Mouse (Mus musculus) embryonic facial prominence, embryonic 15.5 days (tissue): ENCODE results near the gene Cyp2d11. TPM values are rescaled to one million over a fixed set of nuclear protein-coding genes. Genes with fewer than 3 reads are reported as not detected.

Source experiments
- ATAC-seq: fragments of 200-750 bp; cut with Nextera tagmentation; 2 replicates; pipeline ENCODE4 v1.8.0; 2017; ENCODE audit warnings: low read depth, moderate TSS enrichment; ENCODE audit not compliant: insufficient number of reproducible peaks, low FRiP score, low TSS enrichment
- H3K27ac ChIP-seq: fragments of 300-500 bp; sonication (generic); replicated peaks from 2 replicates; pipeline ENCODE4 v1.5.1; 2015; ENCODE audit warnings: mild to moderate bottlenecking, inconsistent platforms
- H3K27me3 ChIP-seq: fragments of 300-500 bp; sonication (generic); 2 replicates; pipeline ENCODE4 v1.6.1; 2015; ENCODE audit warnings: inconsistent platforms
- H3K36me3 ChIP-seq: fragments of 300-500 bp; sonication (generic); 2 replicates; pipeline ENCODE4 v1.6.1; 2015; ENCODE audit warnings: mild to moderate bottlenecking, inconsistent platforms
- H3K4me1 ChIP-seq: fragments of 300-500 bp; sonication (generic); 2 replicates; pipeline ENCODE4 v1.6.1; 2015; ENCODE audit warnings: inconsistent platforms
- H3K4me2 ChIP-seq: fragments of 300-500 bp; sonication (generic); replicated peaks from 2 replicates; pipeline ENCODE4 v1.6.1; 2015; ENCODE audit warnings: mild to moderate bottlenecking, inconsistent platforms
- H3K4me3 ChIP-seq: fragments of 300-500 bp; sonication (generic); replicated peaks from 2 replicates; pipeline ENCODE4 v1.5.1; 2015; ENCODE audit warnings: mild to moderate bottlenecking, inconsistent platforms
- H3K9ac ChIP-seq: fragments of 300-500 bp; sonication (generic); 2 replicates; pipeline ENCODE4 v1.6.1; 2015; ENCODE audit warnings: inconsistent platforms
- H3K9me3 ChIP-seq: fragments of 300-500 bp; sonication (generic); replicated peaks from 2 replicates; pipeline ENCODE4 v1.6.1; 2016; ENCODE audit warnings: inconsistent platforms
- WGBS: fragments of 180-500 bp; shearing (Covaris S2); methylation state at CpG from one replicate; pipeline ENCODE4 v1.1.7; 2015; 5-methylcytosine and 5-hydroxymethylcytosine counted together
- microRNA-seq: library from miRNA; unstranded; fragments of <30 nt; microRNA quantifications from one replicate; pipeline ENCODE4, GENCODE M21; 2016; ENCODE audit warnings: borderline number of aligned reads
- polyA plus RNA-seq: library from polyadenylated mRNA; unstranded; fragments of >200 nt; fragmentation: Nextera tagmentation; extraction: Ambion mirVana; gene quantifications from 2 replicates; pipeline ENCODE4 v1.2.1, GENCODE M21; 2015

Cyp2d11 gene
- polyA plus RNA-seq, 1 experiment from 2014 or later: not detected

DNA sequence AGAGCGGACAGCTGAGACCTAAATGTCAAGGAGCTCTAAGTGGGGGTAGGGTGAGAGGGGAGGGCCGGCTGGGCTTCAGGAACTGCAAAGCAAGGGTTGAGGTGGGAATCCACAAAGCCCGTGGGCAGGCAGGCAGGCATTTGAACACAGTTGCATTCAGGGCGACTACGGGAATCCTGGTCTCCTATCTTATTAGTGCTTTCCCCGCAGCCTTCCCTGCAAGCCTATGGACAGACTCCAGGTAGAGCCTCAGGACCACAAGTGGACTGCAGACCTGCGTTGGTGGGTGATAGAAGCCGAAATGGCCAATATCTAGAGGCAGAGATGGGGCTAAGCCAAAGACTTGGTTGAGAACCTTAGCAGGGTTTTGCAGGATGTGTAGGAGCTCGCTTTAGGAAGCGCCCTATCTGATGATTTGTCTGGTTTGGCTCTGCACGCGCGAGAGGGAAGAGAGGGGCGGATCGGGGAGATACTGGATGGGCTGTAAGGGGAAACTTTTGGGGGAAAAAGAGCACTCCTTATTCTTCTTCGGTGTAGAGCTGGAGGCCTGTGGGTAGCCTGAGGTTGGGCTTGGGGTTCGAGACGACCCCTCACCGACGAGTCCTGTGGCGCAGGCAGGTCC is 53.3 kb downstream of the Cyp2d11 start:
- peak overlapping the region; percentile 85 for H3K27ac ChIP-seq
- peaks cover 47% of the 10 kb centered on the region for H3K4me1 ChIP-seq
- H3K9ac ChIP-seq: peak overlapping the region; percentile 68
- no peaks in the 10 kb centered on the region for H3K27me3 ChIP-seq
- H3K36me3 ChIP-seq: peaks cover 17% of the 10 kb centered on the region; the same call in 1 of the 2 replicates
- H3K4me2 ChIP-seq: peak overlapping the region; percentile 72
- no peak for ATAC-seq
- 39% methylated on average over 21 of the region's 21 CpGs for WGBS
- H3K4me3 ChIP-seq: peak overlapping the region; percentile 59
- no peaks in the 10 kb centered on the region for H3K9me3 ChIP-seq

DNA sequence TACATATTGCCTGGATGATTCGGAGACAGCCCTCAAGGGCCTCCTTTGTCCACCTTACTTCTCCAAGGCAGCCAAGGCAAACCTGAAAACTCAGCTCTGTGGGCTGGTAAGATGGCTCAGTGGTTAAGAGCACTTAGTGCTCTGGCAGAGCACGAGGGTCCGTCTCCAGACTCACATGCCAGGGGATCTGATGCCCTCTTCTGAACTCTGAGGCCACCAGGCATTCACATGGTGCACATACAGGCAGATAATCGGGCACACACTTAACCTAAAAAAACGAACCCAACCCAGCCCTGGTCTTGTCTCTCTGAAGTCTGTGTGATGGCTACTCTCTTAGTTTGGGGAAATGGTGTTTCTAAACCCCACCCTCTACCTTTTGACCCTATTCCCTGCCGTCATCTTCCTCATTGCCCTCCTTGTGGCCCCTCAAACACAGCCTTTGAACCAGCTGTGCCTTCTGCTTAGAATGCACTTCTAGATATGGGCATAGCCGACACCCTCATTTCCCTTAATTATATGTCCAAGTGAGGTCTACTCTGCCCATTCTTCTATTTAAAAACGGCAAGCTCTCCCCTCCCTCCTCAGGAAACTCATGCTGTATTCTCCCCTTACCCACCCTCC is 54.1 kb downstream of the Cyp2d11 start:
- Histone ChIP-seq H3K4me2 (no peak overlapping the region), H3K4me1 (peaks cover 47% of the 10 kb centered on the region), H3K4me3 (no peak overlapping the region), H3K27me3 (no peaks in the 10 kb centered on the region), H3K9ac (no peak overlapping the region), H3K9me3 (no peaks in the 10 kb centered on the region), H3K36me3 (peaks cover 24% of the 10 kb centered on the region), H3K27ac (peak overlapping the region; percentile 85)
- 71% methylated on average over 8 of the region's 8 CpGs for WGBS
- no peak for ATAC-seq

Small RNA genes within 50 kb of the gene (microRNA-seq; reads per million reads assigned to microRNA genes)
- gene Gm25990 (not detected), gene Gm27331 (not detected), gene Mir7684 (not detected)

Other genes starting within 250 kb of the Cyp2d11 start
- 159 and 162 TPM in 2 replicates for gene Srebf2, start 246.8 kb downstream of the Cyp2d11 start, polyA plus RNA-seq
- 1.5 and 2.9 TPM in 2 replicates for gene Shisa8, start 181.2 kb downstream of the Cyp2d11 start, polyA plus RNA-seq
- 0.58 and 0.61 TPM in 2 replicates for gene Tnfrsf13c, start 169.7 kb downstream of the Cyp2d11 start, polyA plus RNA-seq
- 57.7 and 60.9 TPM in 2 replicates for gene Cenpm, start 149.3 kb downstream of the Cyp2d11 start, polyA plus RNA-seq
- gene 1500009C09Rik, start 141.6 kb downstream of the Cyp2d11 start, polyA plus RNA-seq: not detected in 2 replicates
- 17.1 and 18.7 TPM in 2 replicates for gene Sept3, start 119.1 kb downstream of the Cyp2d11 start, polyA plus RNA-seq
- 0.20 TPM in 1 of 2 replicates, not detected in the other for gene Wbp2nl, start 95.1 kb downstream of the Cyp2d11 start, polyA plus RNA-seq
- gene Naga, start 55.1 kb downstream of the Cyp2d11 start, polyA plus RNA-seq: 64.8 and 65.9 TPM in 2 replicates
- gene Pheta2, start 55.1 kb downstream of the Cyp2d11 start, polyA plus RNA-seq: 23.8 and 24.9 TPM in 2 replicates
- 264 and 279 TPM in 2 replicates for gene Smdt1, start 55.1 kb downstream of the Cyp2d11 start, polyA plus RNA-seq
- 314 and 320 TPM in 2 replicates for gene Ndufa6, start 39.7 kb downstream of the Cyp2d11 start, polyA plus RNA-seq
- gene Cyp2d22, start 13.8 kb downstream of the Cyp2d11 start, polyA plus RNA-seq: 12.2 and 12.3 TPM in 2 replicates
- gene Cyp2d10, start 13.2 kb upstream of the Cyp2d11 start, polyA plus RNA-seq: not detected in 2 replicates
- gene Cyp2d9, start 39.4 kb upstream of the Cyp2d11 start, polyA plus RNA-seq: not detected in 2 replicates
- gene Cyp2d12, start 161.1 kb upstream of the Cyp2d11 start, polyA plus RNA-seq: not detected in 2 replicates
- gene Cyp2d34, start 226.9 kb upstream of the Cyp2d11 start, polyA plus RNA-seq: not detected in 2 replicates